Mouse (Mus musculus) erythroblast, embryonic 14.5 days (primary cell): Measurements from ENCODE around the gene Diras2.

Experiments used
- GATA1 ChIP-seq: IDR thresholded peaks from 2 replicates; pipeline ENCODE4 v1.6.1; 2012; ENCODE audit warnings: low read length, inconsistent platforms, mixed read lengths
- TAL1 ChIP-seq: IDR thresholded peaks from 3 replicates; pipeline ENCODE4 v1.6.1; 2012; ENCODE audit warnings: low read length, inconsistent platforms, mixed read lengths

DNA sequence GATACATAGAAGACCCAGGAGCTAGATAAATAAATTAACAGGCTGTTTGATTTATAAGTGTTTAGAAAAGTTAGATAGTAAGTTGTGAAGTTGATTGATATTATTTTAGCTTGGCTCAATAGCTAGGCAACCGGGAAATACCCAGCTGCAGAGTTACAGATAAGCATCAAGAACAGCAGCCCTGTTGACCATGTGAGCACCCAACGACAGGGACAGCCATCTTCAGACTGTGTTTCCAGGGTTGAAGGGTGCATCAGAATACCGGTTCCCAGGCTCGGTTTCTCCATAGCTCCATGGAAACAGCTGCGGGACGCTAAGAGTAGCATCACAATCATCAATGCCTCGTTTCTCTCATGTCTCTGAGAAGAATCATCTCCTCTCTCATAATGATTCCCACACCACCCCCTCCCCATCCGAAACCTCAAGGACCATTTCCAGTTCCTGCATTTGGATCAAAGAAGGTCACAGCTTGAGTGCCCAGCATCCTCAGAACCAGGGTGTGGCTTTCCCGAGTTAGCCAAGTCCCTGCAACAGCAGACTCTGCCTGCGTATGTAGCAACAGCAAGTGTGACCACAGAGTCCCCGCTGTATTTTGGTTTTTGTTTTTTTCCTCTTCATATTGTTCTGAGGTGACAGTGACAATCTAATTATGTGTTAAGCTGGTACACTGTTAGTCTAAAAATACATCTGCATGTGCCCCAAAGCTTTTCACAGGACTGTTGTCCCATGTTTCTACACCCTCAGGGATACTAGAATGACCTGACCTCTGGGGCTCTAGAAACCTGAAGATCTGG is 40.7 kb upstream of the Diras2 start:
- TF ChIP-seq GATA1 (no peak), TAL1 (no peak)
